Mouse (Mus musculus) liver, embryonic 15.5 days (tissue): ENCODE data around the gene Dnajc2. TPM values are rescaled to one million over a fixed set of nuclear protein-coding genes. Genes with fewer than 3 reads are reported as not detected.

Experiments used
- ATAC-seq: fragments of 200-750 bp; cut with Nextera tagmentation; 2 replicates; pipeline ENCODE4 v1.8.0; 2017; ENCODE audit warnings: moderate number of reproducible peaks, mild to moderate bottlenecking, moderate library complexity; ENCODE audit not compliant: insufficient read depth
- H3K27ac ChIP-seq: fragments of 300-500 bp; sonication (generic); replicated peaks from 2 replicates; pipeline ENCODE4 v1.5.1; 2015; ENCODE audit warnings: mild to moderate bottlenecking, inconsistent platforms
- H3K27me3 ChIP-seq: fragments of 300-500 bp; sonication (generic); 2 replicates; pipeline ENCODE4 v1.6.1; 2015; ENCODE audit warnings: mild to moderate bottlenecking, inconsistent platforms
- H3K36me3 ChIP-seq: fragments of 300-500 bp; sonication (generic); replicated peaks from 2 replicates; pipeline ENCODE4 v1.6.1; 2015; ENCODE audit warnings: moderate library complexity, mild to moderate bottlenecking, inconsistent platforms
- H3K4me1 ChIP-seq: fragments of 300-500 bp; sonication (generic); replicated peaks from 2 replicates; pipeline ENCODE4 v1.6.1; 2015; ENCODE audit warnings: inconsistent platforms
- H3K4me2 ChIP-seq: fragments of 300-500 bp; sonication (generic); 2 replicates; pipeline ENCODE4 v1.6.1; 2015; ENCODE audit warnings: moderate library complexity, mild to moderate bottlenecking, inconsistent platforms
- H3K4me3 ChIP-seq: fragments of 300-500 bp; sonication (generic); replicated peaks from 2 replicates; pipeline ENCODE4 v1.5.1; 2015; ENCODE audit warnings: mild to moderate bottlenecking, inconsistent platforms
- H3K9ac ChIP-seq: fragments of 300-500 bp; sonication (generic); 2 replicates; pipeline ENCODE4 v1.6.1; 2015; ENCODE audit warnings: moderate library complexity, mild to moderate bottlenecking, inconsistent platforms
- H3K9me3 ChIP-seq: fragments of 300-500 bp; sonication (generic); replicated peaks from 2 replicates; pipeline ENCODE4 v1.6.1; 2016; ENCODE audit warnings: inconsistent platforms
- WGBS: fragments of 180-500 bp; shearing (Covaris S2); methylation state at CpG from one replicate; pipeline ENCODE4 v1.1.7; 2015; ENCODE audit warnings: mixed read lengths; ENCODE audit not compliant: insufficient replicate concordance; 5-methylcytosine and 5-hydroxymethylcytosine counted together
- polyA plus RNA-seq: library from polyadenylated mRNA; unstranded; fragments of >200 nt; fragmentation: Nextera tagmentation; extraction: Ambion mirVana; gene quantifications from 2 replicates; pipeline ENCODE4 v1.2.1, GENCODE M21; 2015

Dnajc2 gene
- polyA plus RNA-seq: 21.5 and 23.3 TPM in 2 replicates

GRCm38 (mm10) chr5:21785053-21785452 lies at the start of gene Dnajc2, which contains the start of gene Psmc2:
Gene Dnajc2, minus strand, starts transcription at chr5:21785251.
Gene Psmc2, plus strand, starts transcription at chr5:21785283.
- peaks cover 41% of the 10 kb centered on the region for H3K36me3 ChIP-seq
- H3K9me3 ChIP-seq: no peaks in the 10 kb centered on the region
- H3K27ac ChIP-seq: peak within 1 kb of the TSS; percentile 93
- H3K4me1 ChIP-seq: peaks cover 36% of the 10 kb centered on the region
- ATAC-seq: peak; percentile 89
- H3K4me2 ChIP-seq: peak within 1 kb of the TSS; percentile 99
- H3K9ac ChIP-seq: peak within 1 kb of the TSS; percentile 91
- H3K27me3 ChIP-seq: no peaks in the 10 kb centered on the region
- H3K4me3 ChIP-seq: peak within 1 kb of the TSS; percentile 99
- WGBS: 0% methylated on average over 37 of the region's 37 CpGs

- WGBS: 48% methylated on average over 3 of the region's 3 CpGs
- H3K27me3 ChIP-seq: no peaks in the 10 kb centered on the region
Observed at GRCm38 (mm10) chr5:21831761-21832160, 46.7 kb upstream of the Dnajc2 start.

DNA sequence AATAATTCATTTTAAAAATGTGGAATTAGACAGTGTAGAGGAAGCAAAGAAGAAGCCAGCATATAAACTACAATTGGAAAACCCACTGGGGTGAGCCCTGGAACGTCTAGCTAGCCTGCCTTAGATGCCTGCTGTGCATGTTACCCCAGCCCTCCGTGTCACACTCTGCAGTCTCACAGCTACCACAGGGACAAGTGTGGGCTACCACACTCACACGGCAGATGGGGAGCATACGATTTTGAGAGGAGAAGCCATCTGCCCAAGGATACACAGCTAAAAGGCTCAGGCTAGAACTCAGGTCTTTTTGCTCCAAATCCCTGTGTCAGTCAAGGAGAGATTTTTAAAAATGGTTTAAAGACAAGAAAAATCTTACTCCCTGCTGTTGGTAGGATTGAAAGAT lies 43.8 kb upstream of the Dnajc2 start:
- 48% methylated on average over 4 of the region's 4 CpGs for WGBS
- no peaks in the 10 kb centered on the region for H3K9me3 ChIP-seq
- H3K4me1 ChIP-seq: no peaks in the 10 kb centered on the region
- no peak for ATAC-seq
- no peak overlapping the region for H3K27ac ChIP-seq
- no peaks in the 10 kb centered on the region for H3K27me3 ChIP-seq
- no peak overlapping the region for H3K4me2 ChIP-seq
- H3K36me3 ChIP-seq: no peaks in the 10 kb centered on the region
- H3K4me3 ChIP-seq: no peak overlapping the region
- no peak overlapping the region for H3K9ac ChIP-seq

More at GRCm38 (mm10) chr5:21831761-21832160, 46.7 kb upstream of the Dnajc2 start:
- Histone ChIP-seq H3K27ac (no peak overlapping the region), H3K4me3 (no peak overlapping the region), H3K4me2 (no peak overlapping the region), H3K9ac (no peak overlapping the region), H3K36me3 (no peaks in the 10 kb centered on the region), H3K4me1 (no peaks in the 10 kb centered on the region), H3K9me3 (no peaks in the 10 kb centered on the region)
- ATAC-seq: no peak

DNA sequence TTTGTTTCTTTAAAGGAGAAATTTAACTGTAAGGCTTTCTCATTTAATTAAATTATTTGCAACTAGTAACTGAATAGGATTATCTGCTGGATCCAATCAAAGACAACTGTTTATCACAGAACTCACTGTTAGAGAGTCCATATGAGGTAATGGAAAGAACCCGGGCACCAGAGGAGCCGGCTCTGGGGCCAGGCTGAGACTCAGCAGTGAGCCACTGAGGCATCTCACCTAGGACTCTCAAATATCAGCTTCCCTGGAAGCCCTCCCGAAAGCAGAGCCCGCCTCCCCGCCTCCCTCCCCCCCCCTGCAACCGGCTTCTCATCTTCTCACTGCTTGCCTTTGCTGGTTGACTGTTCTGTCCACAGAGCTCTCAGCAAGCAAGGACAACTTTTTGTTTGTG lies 42.6 kb upstream of the Dnajc2 start:
- no peaks in the 10 kb centered on the region for H3K9me3 ChIP-seq
- H3K9ac ChIP-seq: no peak overlapping the region
- H3K4me2 ChIP-seq: no peak overlapping the region
- 28% methylated on average over 6 of the region's 6 CpGs for WGBS
- ATAC-seq: no peak
- no peaks in the 10 kb centered on the region for H3K27me3 ChIP-seq
- H3K4me3 ChIP-seq: no peak overlapping the region
- H3K27ac ChIP-seq: no peak overlapping the region
- H3K4me1 ChIP-seq: no peaks in the 10 kb centered on the region
- no peaks in the 10 kb centered on the region for H3K36me3 ChIP-seq

DNA sequence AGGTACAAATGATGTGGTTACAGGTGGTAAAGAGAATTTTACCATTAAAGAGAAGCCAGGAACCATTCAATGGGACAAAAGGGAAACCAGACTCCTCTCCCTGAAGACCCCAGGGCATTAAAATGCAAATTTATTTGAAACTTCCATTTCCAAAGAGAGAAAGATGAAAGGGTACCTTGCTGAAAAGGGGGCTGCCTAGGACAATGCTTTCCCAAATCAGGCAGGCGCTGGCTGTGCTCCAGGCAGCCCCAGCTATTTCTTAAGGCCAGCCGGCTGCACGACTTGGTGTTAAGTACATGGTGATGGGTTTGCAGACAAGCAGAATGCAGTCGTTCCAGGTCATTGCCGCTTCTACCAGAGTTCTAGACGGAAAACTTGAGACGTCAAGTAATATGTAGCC lies 41.3 kb upstream of the Dnajc2 start:
- 61% methylated on average over 7 of the region's 7 CpGs for WGBS
- H3K4me2 ChIP-seq: no peak overlapping the region
- no peaks in the 10 kb centered on the region for H3K9me3 ChIP-seq
- H3K4me1 ChIP-seq: no peaks in the 10 kb centered on the region
- H3K36me3 ChIP-seq: no peaks in the 10 kb centered on the region
- H3K4me3 ChIP-seq: no peak overlapping the region
- H3K27me3 ChIP-seq: no peaks in the 10 kb centered on the region
- ATAC-seq: no peak
- H3K9ac ChIP-seq: no peak overlapping the region
- H3K27ac ChIP-seq: no peak overlapping the region

- H3K4me2 ChIP-seq: no peak overlapping the region
- no peak overlapping the region for H3K27ac ChIP-seq
- H3K9me3 ChIP-seq: no peaks in the 10 kb centered on the region
- H3K27me3 ChIP-seq: no peaks in the 10 kb centered on the region
- 21% methylated on average over 1 of the region's 1 CpGs for WGBS
- ATAC-seq: no peak
- H3K36me3 ChIP-seq: no peaks in the 10 kb centered on the region
- no peak overlapping the region for H3K4me3 ChIP-seq
- H3K4me1 ChIP-seq: no peaks in the 10 kb centered on the region
- no peak overlapping the region for H3K9ac ChIP-seq
Observed at GRCm38 (mm10) chr5:21813994-21814393, 28.9 kb upstream of the Dnajc2 start.

DNA sequence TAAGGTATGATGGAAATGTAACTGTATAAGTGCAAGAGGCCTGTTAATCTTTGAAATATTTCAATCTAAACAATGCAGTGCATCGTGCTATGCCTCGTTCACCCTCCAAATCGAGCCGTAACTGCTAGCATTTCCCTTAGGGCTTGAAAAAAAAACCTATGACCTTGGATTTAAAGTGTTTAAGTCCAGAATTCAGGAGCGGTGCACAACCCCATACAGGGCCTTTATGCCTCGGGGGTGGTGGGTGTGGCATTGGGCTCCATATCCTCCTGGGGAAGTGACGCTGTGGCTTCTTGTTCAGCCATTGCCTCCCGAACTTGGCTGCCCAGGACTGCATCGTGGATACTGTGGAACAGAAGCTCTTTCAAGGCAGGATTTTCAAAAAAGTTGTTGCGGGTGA lies 25.9 kb upstream of the Dnajc2 start:
- no peak overlapping the region for H3K4me2 ChIP-seq
- H3K9me3 ChIP-seq: no peaks in the 10 kb centered on the region
- 66% methylated on average over 10 of the region's 10 CpGs for WGBS

DNA sequence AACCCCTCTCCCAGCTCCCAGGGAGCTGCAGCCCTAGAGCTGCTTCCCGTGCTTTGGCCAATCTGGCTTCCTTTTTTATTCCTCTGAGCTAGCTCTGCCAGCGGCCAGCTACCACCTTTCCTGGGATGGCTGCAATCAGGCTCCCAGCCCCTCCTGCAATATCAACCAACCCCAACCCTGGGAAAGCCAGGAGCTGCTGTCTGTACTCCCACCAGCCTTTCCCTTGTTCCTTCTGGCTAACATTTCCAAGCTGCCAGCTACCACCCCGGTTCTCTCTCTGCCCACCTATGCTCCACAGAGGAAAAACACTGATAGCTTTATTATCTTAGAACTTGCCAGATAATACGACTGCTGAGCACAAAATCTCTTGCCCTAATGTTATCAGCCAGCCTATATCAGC lies 19.8 kb upstream of the Dnajc2 start:
- WGBS: 50% methylated on average over 4 of the region's 4 CpGs
- H3K27me3 ChIP-seq: no peaks in the 10 kb centered on the region
- H3K9ac ChIP-seq: no peak overlapping the region
- H3K9me3 ChIP-seq: no peaks in the 10 kb centered on the region
- no peak for ATAC-seq
- H3K4me3 ChIP-seq: no peak overlapping the region
- no peak overlapping the region for H3K27ac ChIP-seq
- peaks cover 45% of the 10 kb centered on the region for H3K36me3 ChIP-seq
- H3K4me1 ChIP-seq: no peaks in the 10 kb centered on the region
- H3K4me2 ChIP-seq: no peak overlapping the region

More for the DNA sequence above, 25.9 kb upstream of the Dnajc2 start:
- H3K9ac ChIP-seq: no peak overlapping the region
- H3K27ac ChIP-seq: no peak overlapping the region
- no peak overlapping the region for H3K4me3 ChIP-seq
- no peaks in the 10 kb centered on the region for H3K27me3 ChIP-seq
- ATAC-seq: no peak
- no peaks in the 10 kb centered on the region for H3K4me1 ChIP-seq
- H3K36me3 ChIP-seq: no peaks in the 10 kb centered on the region

- H3K27me3 ChIP-seq: no peaks in the 10 kb centered on the region
- no peaks in the 10 kb centered on the region for H3K4me1 ChIP-seq
- no peak overlapping the region for H3K4me2 ChIP-seq
- no peak for ATAC-seq
- no peak overlapping the region for H3K4me3 ChIP-seq
- H3K36me3 ChIP-seq: peaks cover 55% of the 10 kb centered on the region
- H3K27ac ChIP-seq: no peak overlapping the region
- WGBS: 89% methylated on average over 12 of the region's 12 CpGs
- no peaks in the 10 kb centered on the region for H3K9me3 ChIP-seq
- no peak overlapping the region for H3K9ac ChIP-seq
Observed at GRCm38 (mm10) chr5:21803691-21804188, 18.7 kb upstream of the Dnajc2 start.

- Histone ChIP-seq H3K27ac (no peak overlapping the region), H3K4me1 (no peaks in the 10 kb centered on the region), H3K9me3 (no peaks in the 10 kb centered on the region), H3K27me3 (no peaks in the 10 kb centered on the region), H3K9ac (no peak overlapping the region), H3K4me2 (no peak overlapping the region), H3K36me3 (peaks cover 62% of the 10 kb centered on the region), H3K4me3 (no peak overlapping the region)
- no peak for ATAC-seq
- WGBS: 92% methylated on average over 9 of the region's 9 CpGs
Observed at GRCm38 (mm10) chr5:21802907-21803306, 17.9 kb upstream of the Dnajc2 start.

GRCm38 (mm10) chr5:21792166-21792565 lies 7.1 kb upstream of the Dnajc2 start:
- Histone ChIP-seq H3K4me1 (peaks cover 32% of the 10 kb centered on the region), H3K9me3 (no peaks in the 10 kb centered on the region), H3K4me2 (no peak overlapping the region), H3K9ac (no peak overlapping the region), H3K4me3 (no peak overlapping the region), H3K27me3 (no peaks in the 10 kb centered on the region), H3K27ac (no peak overlapping the region), H3K36me3 (peaks cover 47% of the 10 kb centered on the region)
- no peak for ATAC-seq

- Histone ChIP-seq H3K9me3 (no peaks in the 10 kb centered on the region), H3K4me3 (no peak overlapping the region), H3K4me2 (no peak overlapping the region; the same call in 1 of the 2 replicates), H3K27ac (no peak overlapping the region), H3K36me3 (peaks cover 25% of the 10 kb centered on the region), H3K4me1 (peaks cover 42% of the 10 kb centered on the region), H3K27me3 (no peaks in the 10 kb centered on the region), H3K9ac (0 out of 2 replicates have a peak overlapping the region, but pooled peaks have one; percentile 7)
- no peak for ATAC-seq
- 56% methylated on average over 5 of the region's 5 CpGs for WGBS
Observed at GRCm38 (mm10) chr5:21789061-21789460, 4.0 kb upstream of the Dnajc2 start.
